Mouse (Mus musculus) kidney, adult 11 months (tissue): ENCODE measurements at regions not wholly inside any gene's neighbourhood (a gene's known extent, or its start where the extent isn't known, plus 50 kb on each side); places are given as distances from the start of the nearest gene placed in this dataset.

Experiments used
- DNase-seq: peaks from one replicate; pipeline ENCODE4 v3.0.0; 2022

DNA sequence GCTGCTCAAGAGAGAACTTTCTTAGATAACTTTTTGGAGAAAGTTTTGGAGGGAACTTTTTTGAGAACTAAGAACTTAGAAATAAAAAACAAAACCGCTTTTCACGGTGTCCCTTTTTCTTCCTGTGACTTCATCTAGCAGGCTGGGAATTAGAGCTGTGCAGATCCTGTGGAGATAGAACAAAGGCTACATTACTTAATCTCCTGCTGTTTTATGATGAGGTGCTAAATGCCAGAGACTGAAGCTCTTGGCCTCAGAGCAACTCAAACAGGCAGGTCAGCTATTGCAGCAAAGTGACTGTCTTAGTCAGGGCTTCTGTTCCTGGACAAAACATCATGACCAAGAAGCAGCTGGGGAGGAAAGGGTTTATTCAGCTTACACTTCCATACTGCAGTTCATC lies 157.3 kb downstream of the Pth2r start:
- no peak for DNase-seq

DNA sequence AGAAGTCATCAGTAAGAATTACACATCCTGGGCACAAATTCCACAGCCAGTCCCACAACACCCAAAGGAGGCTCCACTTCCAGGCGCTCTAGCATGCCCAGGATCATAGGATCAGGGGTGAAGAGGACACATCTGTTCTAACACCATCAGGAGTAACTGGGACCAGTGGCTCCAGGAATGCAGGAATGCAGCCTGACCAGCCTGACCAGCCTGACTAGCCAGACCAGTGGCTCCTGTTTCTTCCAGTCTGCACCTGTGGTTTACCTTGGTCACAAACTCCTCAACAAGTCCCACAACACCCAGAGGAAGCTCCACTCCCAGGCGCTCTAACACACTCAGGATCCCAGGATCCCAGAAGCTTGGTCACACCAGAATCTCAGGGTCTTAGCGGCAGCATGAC lies 158.3 kb downstream of the Pth2r start:
- DNase-seq = peak; percentile 76
